Mouse (Mus musculus) urinary bladder, postnatal 4 days (tissue): ENCODE measurements around the gene Scimp.
A peak's percentile ranks its signal among the peaks of the same experiment; 100 is the strongest.

Source experiments
- DNase-seq, 2 experiments: peaks; one replicate each; pipeline ENCODE4 v3.0.0; 2021 to 2022; ENCODE audit warnings: low spot score in 2 of 2

The Scimp gene

DNA sequence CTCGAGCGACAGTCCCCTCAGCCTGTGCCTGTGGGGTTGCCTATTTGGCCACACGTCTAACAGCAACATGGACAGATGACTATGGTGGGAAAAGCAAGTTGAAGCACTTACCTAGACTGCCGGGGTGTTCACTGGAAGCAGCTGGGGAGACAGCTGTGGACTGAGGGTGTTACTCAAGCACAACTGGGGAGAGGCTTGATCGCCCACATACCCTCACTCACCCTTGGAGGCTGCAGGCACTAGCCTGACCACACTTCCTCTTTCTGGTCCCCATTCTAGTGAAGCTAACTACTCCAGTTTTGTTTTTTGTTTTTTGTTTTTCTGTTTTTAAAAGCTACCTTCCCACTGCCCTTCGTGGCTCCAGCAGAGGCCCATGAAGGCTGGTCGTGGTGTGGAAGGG lies at the start of gene Scimp:
Gene Scimp, minus strand, starts transcription at position 222 of the 400 bp plus-strand sequence.
- DNase-seq: no peak

DNA sequence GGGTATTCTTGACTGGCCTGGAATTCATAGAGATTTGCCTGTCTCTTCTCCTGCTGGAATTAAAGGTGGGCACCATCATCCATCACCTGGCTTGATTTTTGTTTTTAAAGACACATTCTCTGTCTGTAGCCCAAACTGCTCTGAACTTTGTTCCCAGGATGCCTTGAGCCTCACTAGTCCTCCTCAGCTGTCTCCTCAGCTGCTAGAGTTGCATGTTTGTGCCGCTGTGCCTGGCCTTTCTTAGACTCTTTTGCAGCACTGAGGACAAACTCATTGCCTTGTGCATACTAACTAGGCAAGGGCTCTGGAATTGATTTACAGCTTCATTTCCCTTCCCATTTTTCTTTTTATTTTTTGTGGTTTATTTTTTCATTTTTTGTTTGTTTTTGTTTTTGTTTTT lies 48.0 kb upstream of the Scimp start:
- no peak for DNase-seq

DNA sequence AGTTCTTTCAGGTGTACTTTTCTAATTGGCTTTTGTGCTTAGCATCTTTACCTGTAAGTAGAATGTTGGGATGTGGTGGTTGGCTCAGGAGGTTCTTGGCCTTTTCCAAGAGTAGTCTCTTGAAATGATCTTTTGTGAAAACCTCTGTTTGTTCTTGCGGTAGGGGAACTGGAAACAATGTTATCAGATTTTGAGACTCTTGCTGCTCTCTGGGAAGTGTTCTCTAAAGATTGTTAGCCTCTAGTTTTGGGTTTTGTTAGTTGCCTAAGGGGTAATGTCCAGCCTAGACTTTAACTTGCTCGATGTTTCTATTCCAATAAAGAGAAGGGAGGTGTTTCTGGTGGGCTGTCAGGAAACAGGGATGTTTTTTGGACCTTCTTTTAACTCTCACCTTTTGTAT lies 33.6 kb upstream of the Scimp start:
- no peak for DNase-seq

DNA sequence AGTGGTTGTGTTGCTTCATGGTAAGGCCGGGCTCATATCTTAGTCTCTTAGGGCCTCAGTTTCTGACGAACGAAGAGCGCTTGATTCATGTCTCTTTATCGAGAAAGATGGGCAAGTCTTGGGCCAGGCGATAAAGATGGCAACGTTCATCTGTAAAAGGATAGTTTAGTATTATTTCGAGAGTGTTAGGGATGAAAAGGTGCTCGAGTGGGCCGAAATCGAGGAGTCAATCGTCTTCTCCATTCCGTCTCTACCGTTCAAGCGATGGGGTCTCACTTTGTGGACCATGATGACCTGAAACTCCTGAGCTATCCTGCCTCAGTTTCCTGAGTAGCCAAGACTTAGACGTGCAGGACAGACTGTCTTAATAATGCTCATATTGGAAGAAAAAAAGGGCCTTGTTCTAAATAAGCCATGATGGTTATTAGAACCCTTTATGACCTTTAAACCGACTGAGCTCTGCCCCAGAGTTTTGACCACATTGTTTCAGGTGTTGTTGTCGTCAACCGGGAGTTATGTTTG lies 33.1 kb upstream of the Scimp start:
- no peak for DNase-seq

DNA sequence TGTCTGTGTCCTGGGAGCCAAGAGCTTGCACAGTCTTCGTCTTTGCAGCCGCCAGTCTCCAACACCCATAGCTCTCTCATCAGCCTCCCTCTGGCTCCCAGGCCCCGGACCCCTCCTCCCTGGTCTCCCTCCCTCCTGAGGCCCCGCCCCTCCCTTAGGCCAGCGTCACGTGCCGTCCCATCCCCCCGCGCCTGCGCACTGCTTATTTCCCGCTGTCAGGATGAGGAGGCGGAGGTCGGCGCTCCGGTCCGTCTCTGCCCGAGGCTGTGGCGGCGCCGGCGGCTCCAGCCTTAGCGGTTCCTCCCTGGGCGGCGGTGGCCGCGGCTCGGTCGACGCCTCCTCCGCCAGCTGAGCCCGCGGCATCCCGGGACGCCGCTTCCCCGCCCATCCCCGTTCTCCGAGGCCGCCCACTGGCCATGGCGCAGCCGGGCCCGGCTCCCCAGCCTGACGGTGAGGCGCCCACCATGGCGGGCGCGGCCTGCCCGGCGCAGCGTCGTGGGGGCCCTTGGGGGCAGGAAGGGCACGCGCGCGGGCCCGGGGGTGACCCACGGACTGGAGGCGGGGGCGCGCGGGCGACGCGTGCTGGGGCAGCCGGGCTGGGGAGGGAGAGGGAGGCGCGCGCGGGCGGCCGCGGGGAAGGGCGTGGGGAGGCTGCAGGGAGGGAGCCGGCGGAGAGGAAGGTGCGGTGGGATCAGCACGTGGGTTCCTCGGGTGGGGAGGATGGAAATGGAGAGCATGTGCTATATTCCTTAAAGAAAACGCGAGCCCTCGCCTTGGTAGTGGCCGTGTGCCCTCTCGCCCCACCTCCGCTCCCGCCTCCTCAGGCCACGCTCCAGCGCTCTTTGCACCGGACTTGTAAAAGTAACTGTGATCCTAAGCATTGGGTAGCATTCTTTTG lies 32.4 kb upstream of the Scimp start, which contains the start of gene Rabep1:
Gene Rabep1, plus strand, starts transcription at position 220 of the 898 bp plus-strand sequence.
- peak; percentile 93 to 97 for DNase-seq

DNA sequence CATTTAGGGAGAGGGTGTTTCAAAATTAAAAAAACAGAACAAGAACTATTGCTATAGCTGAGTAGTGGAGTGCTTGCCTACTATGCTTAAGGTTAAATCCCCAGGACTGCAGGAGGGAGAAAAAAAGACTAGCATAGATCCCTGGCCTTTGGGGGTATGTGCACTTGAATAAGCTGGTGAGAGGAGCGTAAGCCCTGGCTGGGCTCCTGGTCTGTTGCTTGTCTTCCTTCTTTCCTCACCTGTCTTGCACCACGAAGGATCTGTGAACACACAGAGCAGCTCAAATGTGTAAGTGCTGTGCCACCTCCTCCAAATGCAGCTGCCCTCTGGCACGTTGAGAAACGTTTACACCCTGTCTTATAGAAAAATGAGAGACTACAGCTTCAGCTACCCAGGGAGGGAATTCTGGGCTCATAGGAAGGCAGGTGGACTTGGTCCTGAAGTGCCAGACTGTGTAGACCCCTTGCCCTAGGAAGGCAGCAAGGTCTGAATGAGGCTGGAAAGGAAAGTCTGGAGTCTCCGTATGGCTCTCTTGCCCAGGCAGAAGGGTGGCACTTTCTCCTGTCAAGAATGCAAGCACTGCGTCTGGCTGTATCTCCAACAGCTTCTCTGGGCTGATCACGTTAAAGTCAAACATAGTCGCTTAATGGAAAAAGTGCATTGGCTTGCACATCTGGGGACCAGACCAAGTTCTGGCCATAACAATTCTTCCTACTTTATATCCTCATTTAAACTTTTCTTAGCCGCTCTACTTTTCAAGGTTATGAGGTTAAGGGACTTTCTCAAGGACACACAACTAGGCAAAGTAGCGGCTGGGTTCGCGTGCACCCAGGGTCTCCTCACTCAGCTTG lies 31.5 kb upstream of the Scimp start:
- DNase-seq: no peak

DNA sequence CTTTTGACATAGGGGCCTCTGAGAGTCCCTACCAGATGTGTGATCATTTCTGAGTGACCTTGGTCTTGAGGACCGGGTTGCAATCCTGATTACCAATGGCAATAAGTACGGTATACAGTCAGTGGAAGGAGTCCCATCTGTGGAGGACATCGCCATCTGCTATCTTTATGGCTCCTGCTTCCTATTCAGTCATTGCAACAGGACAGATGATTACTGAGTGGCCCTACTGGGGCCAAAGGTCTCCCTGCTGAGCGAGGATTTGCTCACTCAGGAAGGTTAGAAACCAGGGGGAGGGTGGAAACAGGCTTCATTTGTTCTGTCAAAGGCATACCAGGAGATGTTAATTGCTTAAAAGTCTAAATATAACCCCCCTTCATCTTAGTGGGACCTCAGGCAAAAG lies 30.6 kb upstream of the Scimp start:
- no peak for DNase-seq

DNA sequence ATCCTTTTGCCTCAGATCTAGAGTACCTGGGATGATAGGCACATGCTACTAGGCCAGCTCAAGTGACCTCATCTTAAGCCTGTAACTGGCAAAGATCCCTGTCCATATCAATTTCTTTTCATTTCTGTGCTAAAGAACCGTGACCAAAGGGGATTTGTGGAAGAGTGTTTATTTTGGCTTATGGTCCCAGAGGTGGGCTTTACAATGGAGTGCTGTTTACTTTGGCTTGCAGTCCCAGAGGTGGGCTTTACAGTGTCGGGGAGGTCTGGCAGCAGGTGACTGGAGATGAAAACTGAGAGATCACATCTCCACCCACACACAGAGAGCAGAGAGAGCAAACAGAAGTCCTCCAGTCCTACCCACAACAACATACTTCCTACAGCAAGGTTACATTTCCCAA lies 26.2 kb upstream of the Scimp start:
- DNase-seq: no peak

DNA sequence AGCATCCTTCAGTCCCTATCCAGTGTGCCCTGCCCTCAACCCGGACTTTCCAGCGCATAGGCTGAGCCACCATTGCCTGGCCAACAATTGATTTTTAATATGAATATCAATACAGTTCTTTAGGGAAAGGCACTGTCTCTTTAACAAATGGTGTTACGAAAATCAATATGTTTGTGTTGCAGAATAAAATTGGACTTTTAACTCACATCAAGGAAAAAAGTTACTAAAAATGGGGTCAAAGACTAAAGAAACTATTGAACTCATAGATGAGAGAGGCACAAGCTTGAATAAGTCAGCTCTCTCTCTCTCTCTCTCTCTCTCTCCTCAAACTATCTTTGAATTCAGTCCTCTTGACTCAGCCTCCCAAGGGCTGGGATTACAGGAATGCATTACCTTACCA lies 24.6 kb upstream of the Scimp start:
- DNase-seq: no peak

DNA sequence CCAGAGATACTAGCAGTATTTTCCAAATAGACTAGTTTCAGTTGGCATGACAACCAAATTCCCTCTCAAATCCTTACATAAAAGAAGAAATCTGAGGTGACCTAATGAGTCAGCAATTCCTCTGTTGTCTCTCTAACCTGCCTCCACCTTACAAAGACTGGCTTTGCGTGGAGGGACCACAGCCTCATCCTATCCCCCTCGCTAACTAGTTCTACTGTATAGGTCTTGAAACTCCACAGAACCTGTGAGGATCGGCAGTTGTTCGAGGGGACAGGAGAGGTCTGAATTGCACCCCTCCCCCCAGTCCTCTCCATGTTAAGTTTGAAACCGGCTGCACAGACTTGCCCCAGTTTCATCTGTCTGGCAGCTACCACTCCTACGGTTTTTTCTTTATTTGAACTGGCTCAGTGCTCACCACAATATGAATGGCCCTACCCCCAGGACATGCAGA lies 23.0 kb upstream of the Scimp start:
- DNase-seq: no peak

DNA sequence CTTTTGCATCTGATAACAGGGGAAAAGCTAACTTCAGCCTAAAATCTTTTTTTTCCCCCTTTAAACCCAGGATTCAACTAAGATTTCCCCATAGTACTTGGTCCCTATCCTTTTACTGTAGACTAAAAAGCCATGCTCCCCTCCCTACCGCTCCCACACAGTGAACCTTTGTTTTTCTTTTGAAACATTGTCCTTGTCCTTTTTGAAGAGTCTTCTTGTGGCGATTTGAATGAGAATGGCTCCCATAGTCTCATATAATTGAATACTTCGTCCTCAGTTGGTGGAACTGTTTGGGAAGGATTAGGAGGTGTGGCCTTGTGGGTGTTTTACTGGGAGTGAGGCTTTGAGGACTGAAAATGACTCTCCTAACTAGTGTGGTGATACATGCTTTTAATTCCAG lies 21.4 kb upstream of the Scimp start:
- no peak for DNase-seq

DNA sequence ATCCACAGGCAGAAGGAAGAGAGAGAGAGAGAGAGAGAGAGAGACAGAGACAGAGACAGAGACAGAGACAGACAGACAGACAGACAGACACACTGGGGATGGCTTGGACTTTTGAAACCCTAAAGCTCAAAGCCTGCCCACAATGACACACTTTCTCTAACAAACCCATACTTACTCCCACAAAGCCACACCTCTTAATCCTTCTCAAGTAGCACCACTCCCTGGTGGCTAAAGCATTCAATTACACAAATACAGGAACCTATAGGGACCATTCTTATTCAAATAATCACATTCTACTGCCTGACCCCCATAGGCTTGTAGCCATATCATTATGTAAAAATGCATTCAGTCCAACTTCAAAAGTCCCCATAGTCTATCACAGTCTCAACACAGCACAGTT lies 21.0 kb upstream of the Scimp start:
- DNase-seq: no peak

DNA sequence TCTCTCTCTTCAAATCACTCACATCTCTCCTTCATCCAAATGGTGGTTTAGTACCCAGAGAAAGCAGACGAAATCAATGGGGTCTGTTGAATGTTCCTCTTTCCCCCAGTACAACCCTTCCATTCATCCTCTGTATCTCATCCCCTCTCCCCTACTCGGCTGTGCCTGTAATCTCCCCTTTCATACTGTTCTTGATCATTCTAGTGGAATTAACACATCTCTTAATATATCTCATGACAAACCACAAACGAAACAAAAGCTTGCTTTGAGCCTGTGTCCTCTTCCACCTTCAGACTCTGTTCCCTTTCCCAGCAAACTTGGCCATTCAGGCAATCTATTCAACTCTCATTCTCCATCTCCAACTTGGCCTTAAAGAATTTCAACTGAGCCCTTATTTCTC lies 18.8 kb upstream of the Scimp start:
- no peak for DNase-seq

DNA sequence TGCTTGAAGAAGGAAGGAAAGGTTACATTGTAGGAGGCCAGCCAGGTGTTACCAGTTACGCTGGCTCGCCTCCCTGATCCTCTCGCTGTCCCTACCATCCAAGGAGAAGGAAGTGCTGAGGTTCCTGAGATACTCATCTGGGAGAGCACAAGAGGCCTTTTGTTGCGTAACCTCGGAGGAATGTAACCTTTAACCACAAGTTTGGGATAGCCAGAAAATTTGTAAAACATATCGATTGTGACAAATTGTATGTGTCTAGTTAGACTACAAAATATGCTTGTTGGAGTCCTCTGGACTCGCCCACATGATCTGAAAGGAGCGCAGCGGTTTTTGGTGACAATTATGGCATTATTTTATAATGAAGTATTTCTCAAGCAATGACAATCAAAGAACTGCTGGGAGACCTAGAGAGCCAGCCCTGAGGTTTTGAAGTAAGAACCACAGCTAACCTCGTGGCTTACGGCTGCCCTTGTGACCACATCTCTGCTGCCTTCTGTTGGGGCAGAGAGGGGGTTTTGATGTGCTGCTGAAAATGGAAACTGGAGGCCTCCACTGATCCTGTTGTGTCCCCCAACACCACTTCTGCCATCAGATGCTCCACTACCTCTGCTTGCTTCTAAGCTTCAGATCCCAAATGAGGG lies 16.7 kb upstream of the Scimp start:
- DNase-seq: no peak

DNA sequence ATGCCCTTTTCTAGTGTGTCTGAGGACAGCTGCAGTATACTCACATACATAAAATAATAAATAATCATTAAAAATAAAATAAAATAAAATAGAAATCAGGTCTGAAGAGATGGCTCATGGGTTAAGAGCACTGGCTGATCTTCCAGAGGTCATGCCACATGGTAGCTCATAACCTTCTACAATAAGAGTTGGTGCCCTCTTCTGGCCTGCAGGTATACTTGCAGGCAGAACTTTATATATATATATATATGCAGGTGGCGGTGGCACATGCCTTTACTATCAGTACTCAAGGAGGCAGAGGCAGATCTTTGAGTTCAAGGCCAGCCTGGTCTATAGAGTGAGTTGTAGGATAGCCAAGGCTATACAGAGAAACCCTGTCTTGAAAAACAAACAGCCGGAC lies 13.8 kb upstream of the Scimp start:
- DNase-seq: no peak

DNA sequence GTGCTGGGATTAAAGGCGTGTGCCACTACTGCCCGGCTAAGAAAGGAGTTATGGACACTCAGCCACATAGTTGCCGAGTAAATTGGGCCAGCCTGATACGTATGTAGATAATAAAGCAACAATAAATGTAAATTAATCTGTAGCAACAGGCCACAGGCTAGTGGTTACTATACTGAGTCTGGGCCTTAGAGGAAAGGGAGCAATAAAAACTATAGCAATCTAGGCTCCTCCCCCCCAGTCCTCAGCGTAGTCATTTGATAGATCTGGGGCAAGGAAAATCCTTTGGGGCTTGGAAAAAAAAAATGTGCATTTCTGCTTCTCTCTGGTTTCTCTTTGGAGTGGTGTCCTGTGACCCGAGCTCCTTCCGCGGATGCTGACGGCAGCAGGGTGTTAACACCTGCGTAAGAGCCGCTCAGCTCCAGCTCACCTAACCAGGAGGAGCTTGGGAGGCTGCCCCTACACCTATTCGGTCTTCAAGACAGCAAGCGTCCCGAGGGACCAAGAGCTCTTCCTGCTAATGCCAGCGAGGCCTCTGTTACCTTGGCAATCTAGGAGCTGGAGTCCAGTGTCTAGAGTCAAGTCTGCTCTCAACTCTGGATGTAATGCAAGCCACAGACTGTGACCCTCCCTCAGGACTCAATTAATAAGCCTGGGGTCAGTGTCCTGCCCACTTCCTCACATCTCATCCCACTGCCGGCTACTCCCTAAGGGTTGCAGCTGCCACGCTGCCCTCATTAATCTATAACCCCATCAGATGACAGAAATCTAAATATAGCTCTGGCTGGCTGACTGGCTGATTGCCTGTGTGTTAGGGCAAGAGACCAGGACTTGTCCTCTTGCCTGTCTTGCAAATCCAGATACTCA lies 9.6 kb upstream of the Scimp start:
- no peak for DNase-seq

DNA sequence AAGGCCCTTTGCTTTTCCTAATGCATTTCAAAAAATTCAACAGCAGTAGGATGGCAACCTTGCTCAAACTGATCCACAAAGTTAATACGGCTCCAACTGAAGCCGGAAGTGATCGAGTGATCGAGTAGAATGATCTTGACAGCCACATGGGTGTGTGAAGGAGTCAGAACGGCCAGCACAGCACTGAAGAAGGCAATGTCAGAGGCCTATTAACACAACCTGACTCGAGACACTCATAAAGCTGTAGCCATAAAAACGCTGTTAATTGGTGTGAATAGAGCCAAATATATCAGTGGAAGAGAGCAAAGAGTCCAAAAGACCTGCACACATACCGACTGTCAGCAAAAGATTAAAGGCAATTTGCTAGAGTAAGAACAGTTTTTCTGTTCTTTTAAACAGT lies 7.7 kb upstream of the Scimp start:
- DNase-seq: no peak

DNA sequence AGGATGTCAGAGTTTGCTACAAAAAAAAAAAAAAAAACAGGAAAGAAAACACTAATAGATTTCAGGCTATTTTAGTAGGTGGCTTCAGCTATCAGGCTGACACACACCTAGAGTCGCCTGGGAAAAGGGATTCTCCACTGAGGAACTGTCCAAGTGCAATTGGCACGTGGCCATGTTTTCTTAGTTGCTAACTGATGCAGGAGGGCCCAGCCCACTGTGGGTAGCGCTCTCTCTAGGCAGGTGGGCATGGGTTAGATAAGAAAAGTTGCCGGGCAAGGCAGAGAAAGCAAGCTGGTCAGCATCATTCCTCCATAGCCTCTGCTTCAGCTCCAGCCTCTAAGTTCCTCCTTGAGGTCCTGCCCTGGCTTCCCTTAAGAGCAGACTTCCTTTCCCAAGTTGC lies 4.4 kb upstream of the Scimp start:
- no peak for DNase-seq

DNA sequence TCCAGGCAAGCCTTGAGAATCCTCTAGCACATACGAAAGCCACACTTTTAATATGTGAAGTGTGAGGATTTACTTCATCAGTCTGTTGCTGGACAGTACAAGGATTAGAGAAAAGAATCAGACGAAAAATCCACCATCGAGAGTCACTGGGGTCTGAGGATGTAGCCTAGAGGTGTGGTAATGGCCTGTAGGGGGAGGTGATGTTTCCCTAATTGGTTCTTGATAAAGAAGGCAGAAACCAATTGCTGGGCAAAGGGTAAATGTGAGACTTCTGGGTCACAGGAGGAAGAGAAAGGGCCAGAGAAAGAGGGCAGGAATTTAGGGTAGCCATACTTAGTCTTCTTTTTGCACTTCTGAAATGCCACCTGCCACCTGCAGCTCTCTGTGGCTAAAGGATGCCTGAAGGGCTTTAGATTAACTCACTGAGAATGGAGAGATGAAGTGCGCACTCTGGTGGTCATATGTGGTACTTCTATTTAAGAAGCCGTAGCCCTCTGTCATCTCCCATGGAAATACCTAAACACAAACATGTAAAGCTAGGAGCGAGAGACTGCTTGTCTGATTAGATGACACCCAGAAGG lies 3.2 kb upstream of the Scimp start:
- no peak for DNase-seq

DNA sequence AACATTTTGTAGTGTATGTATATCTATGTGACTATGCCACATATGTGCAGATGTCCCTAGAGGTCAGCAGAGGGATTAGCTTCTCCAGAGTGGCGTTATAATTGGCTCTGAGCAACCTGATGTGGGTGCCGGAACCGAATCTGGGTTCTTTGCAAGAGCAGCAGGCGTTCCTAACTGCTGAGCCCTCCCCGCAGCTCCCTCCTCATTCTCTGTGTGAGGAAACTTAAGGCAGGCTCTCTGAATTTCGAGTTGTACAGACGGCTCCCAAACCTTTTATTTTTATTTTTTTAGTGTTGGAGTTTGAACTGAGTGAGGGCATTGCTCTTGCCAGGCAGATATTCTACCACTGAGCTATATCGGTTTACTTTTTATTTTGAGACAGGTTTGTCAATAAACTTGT lies 2.7 kb upstream of the Scimp start:
- no peak for DNase-seq
